In genomic region chr12:90580006-90580405, GRCm38 (mm10) we compare ENCODE assay signal across 19 mouse cellular contexts.
DNase-seq lines count a peak whose midpoint lies in the region.
"Had no signal": no experiment of that assay in that cellular context is flagged by ENCODE, and none has a peak within 500 bp of the region (broad histone marks: within the 10 kb centered on the region; RNA-seq: fewer than 3 reads in every experiment).

No protein-coding gene starts in this region.

- intact Hi-C loops in gastrocnemius, postnatal 14 days (cut with DNase I; ENCODE audit: low total_unique reads) = no loop called here
- intact Hi-C loops in left cerebral cortex, postnatal 25 days (cut with DNase I) = no loop called here

- peak; percentile 1 for DNase-seq in gastrocnemius, adult 18-20 months (ENCODE audit: low spot score)
- no peak for DNase-seq in gastrocnemius, postnatal 14 days
- DNase-seq in ovary, postnatal 10 days (ENCODE audit: low spot score) = peak; percentile 2
- no peak for DNase-seq in ovary, postnatal 14 days (ENCODE audit: low spot score)
- DNase-seq in adrenal gland, postnatal 10 days = peak; percentile 74
- peak; percentile 11 for DNase-seq in skeletal muscle tissue, adult 2 months (ENCODE audit: low read depth, low spot score)
- DNase-seq in layer of hippocampus, postnatal 14 days (ENCODE audit: low spot score in 2 of 2) = no peak
- no peak for DNase-seq in left cerebral cortex, postnatal 25 days (ENCODE audit: low spot score in 2 of 2)
- DNase-seq: cerebellum, adult 11 months; cerebellum, adult 9-11 months; embryo, embryonic 11 days; gastrocnemius, postnatal 10 days; heart, postnatal 36 days; kidney, adult 8-10 months; kidney, postnatal 36 days; lung, embryonic 14.5 days; lung, postnatal 14 days; midbrain, embryonic 14.5 days; thymus, postnatal 4 days had no signal

Comparison
In these comparisons a context has a peak if more than half of its experiments do, and no peak if none do; other contexts are left out.
1. DNase-seq: peak in gastrocnemius, adult 18-20 months (single experiment), ovary, postnatal 10 days (single experiment), adrenal gland, postnatal 10 days (single experiment) and skeletal muscle tissue, adult 2 months (single experiment); none in gastrocnemius, postnatal 14 days (single experiment), ovary, postnatal 14 days (single experiment), layer of hippocampus, postnatal 14 days (0 of 2) and left cerebral cortex, postnatal 25 days (0 of 2).